Mouse (Mus musculus): ENCODE results near the gene Stxbp4. TPM values are rescaled to one million over a fixed set of nuclear protein-coding genes. Genes with fewer than 3 reads are reported as not detected.

Stxbp4 gene
- polyA plus RNA-seq (2012; rRNA removed), result 2.4 and 3.4 TPM in 2 replicates

GRCm38 (mm10) chr11:90637440-90638311, at the start of gene Stxbp4, which contains the start of gene Cox11:
Gene Stxbp4, minus strand, starts transcription at chr11:90638084.
Gene Cox11, plus strand, starts transcription at chr11:90638173.
- H3K4me1 ChIP-seq (ENCODE audit: control insufficient read depth, insufficient read depth, low read length), result peaks cover 6% of the 10 kb centered on the region
- TF ChIP-seq POLR2A (IDR thresholded peaks at IDR 0.05; ENCODE audit: borderline replicate concordance, extremely low read depth, low read depth, low read length) (no peak; the same call in none of the 2 replicates), CTCF (IDR thresholded peaks at IDR 0.05; ENCODE audit: insufficient read depth, low read length) (peak; percentile 39; the same call in 1 of the 2 replicates)
- peak within 1 kb of the TSS; percentile 69 for H3K4me3 ChIP-seq (replicated peaks; ENCODE audit: extremely low read depth, low read depth, low read length)
- DNase-seq, result peak; percentile 91
- under 1% methylated on average over 48 of the region's 48 CpGs for WGBS

GRCm38 (mm10) chr11:90687040-90687439, 49.2 kb upstream of the Stxbp4 start:
- no peak for DNase-seq
- peak overlapping the region; percentile 77 for H3K4me3 ChIP-seq (replicated peaks; ENCODE audit: extremely low read depth, low read depth, low read length)
- 2% methylated on average over 17 of the region's 17 CpGs for WGBS
- no peaks in the 10 kb centered on the region for H3K4me1 ChIP-seq (ENCODE audit: control insufficient read depth, insufficient read depth, low read length)
- TF ChIP-seq CTCF (IDR thresholded peaks at IDR 0.05; ENCODE audit: insufficient read depth, low read length) (no peak), POLR2A (IDR thresholded peaks at IDR 0.05; ENCODE audit: borderline replicate concordance, extremely low read depth, low read depth, low read length) (no peak)

DNA sequence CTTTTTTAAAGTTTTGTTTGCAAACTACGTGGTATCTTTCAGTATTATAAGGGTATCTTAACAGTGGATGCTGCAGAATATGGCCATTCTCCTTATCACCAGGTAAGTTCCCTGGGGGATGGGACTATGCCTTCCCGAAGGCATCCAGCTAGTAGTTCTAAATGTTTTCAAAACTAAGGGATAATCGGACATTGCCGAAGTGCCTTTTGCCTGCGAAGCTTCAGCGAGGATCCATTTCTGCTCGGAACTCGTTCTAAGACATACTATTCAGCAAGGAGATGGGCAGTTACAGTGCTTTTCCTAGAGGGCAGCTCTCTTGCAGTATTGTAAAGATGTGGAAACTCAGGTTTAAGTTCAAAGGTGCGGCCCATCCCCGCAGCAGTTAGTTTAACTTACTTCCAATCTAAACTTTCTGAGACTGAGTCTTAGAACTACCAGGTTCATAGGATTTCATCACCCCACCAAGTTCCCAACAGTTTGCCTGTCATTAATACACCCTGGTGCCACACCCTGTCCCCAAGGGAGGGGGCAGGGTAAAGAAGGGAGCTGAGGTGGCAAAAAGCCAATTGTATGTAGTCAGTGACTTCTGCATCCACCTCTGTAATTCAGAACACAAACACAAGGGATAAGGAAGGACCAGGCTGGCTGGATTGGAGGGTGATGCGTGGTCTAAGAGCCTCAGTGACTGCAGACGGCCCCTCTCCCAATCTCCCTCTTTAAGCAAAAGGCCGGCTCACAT, 48.6 kb upstream of the Stxbp4 start:
- 73% methylated on average over 13 of the region's 13 CpGs for WGBS
- TF ChIP-seq CTCF (IDR thresholded peaks at IDR 0.05; ENCODE audit: insufficient read depth, low read length) (no peak), POLR2A (IDR thresholded peaks at IDR 0.05; ENCODE audit: borderline replicate concordance, extremely low read depth, low read depth, low read length) (no peak)

GRCm38 (mm10) chr11:90685196-90685595, 47.3 kb upstream of the Stxbp4 start:
- Histone ChIP-seq H3K4me1 (ENCODE audit: control insufficient read depth, insufficient read depth, low read length) (no peaks in the 10 kb centered on the region), H3K4me3 (replicated peaks; ENCODE audit: extremely low read depth, low read depth, low read length) (no peak overlapping the region)
- no peak for TF ChIP-seq POLR2A (IDR thresholded peaks at IDR 0.05; ENCODE audit: borderline replicate concordance, extremely low read depth, low read depth, low read length)
- no peak for TF ChIP-seq CTCF (IDR thresholded peaks at IDR 0.05; ENCODE audit: insufficient read depth, low read length)
- 76% methylated on average over 6 of the region's 6 CpGs for WGBS
- DNase-seq, result no peak

More for the DNA sequence above, 48.6 kb upstream of the Stxbp4 start:
- Histone ChIP-seq H3K4me3 (replicated peaks; ENCODE audit: extremely low read depth, low read depth, low read length) (peak overlapping the region; percentile 77), H3K4me1 (ENCODE audit: control insufficient read depth, insufficient read depth, low read length) (no peaks in the 10 kb centered on the region)
- DNase-seq, result no peak

GRCm38 (mm10) chr11:90684765-90685164, 46.9 kb upstream of the Stxbp4 start:
- Histone ChIP-seq H3K4me1 (ENCODE audit: control insufficient read depth, insufficient read depth, low read length) (no peaks in the 10 kb centered on the region), H3K4me3 (replicated peaks; ENCODE audit: extremely low read depth, low read depth, low read length) (no peak overlapping the region)
- DNase-seq, result no peak
- 49% methylated on average over 6 of the region's 6 CpGs for WGBS
- TF ChIP-seq POLR2A (IDR thresholded peaks at IDR 0.05; ENCODE audit: borderline replicate concordance, extremely low read depth, low read depth, low read length), result no peak
- TF ChIP-seq CTCF (IDR thresholded peaks at IDR 0.05; ENCODE audit: insufficient read depth, low read length), result no peak

DNA sequence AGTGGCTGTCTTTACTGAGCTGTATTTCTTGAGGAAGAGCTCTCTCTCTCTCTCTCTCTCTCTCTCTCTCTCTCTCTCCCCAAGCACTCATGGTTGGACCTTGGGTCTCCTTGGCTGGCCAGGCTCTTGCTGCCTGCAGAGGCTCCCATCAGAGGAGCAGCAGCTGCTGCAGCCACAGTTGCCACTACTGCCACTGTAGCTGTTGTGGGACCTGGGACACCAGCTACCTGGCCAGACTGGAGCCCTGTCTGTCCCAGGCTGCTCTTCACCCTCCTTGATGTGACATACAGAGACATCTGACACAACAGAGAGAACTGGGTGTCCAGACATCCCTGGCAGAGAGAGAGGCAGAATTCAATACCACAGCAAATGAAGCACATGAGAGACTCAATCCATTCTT, 43.3 kb upstream of the Stxbp4 start:
- no peak overlapping the region for H3K4me3 ChIP-seq (replicated peaks; ENCODE audit: extremely low read depth, low read depth, low read length)
- no peak for TF ChIP-seq CTCF (IDR thresholded peaks at IDR 0.05; ENCODE audit: insufficient read depth, low read length)
- TF ChIP-seq POLR2A (IDR thresholded peaks at IDR 0.05; ENCODE audit: borderline replicate concordance, extremely low read depth, low read depth, low read length), result no peak
- no peak for DNase-seq
- no peaks in the 10 kb centered on the region for H3K4me1 ChIP-seq (ENCODE audit: control insufficient read depth, insufficient read depth, low read length)

DNA sequence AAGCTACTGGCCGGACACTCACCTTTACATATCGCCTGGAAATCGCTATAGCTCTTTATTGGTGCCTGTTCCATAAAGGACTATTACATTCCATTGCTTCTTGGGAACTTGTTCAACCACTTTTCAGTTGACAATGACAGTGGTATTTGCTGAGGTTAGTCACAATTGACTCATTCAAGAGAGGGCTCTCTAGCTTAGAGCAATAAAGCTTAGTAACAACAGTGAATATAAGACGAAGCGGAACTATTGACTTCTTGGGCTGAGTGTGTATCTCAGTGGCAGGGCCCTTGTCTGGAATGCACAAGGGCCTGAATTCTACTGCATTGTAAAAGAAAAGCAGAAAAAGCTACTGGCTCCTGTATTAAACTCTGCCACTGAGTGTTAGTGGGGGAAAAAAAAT, 40.7 kb upstream of the Stxbp4 start:
- no peak for DNase-seq
- WGBS, result 75% methylated on average over 5 of the region's 5 CpGs
- no peaks in the 10 kb centered on the region for H3K4me1 ChIP-seq (ENCODE audit: control insufficient read depth, insufficient read depth, low read length)
- TF ChIP-seq POLR2A (IDR thresholded peaks at IDR 0.05; ENCODE audit: borderline replicate concordance, extremely low read depth, low read depth, low read length), result no peak
- TF ChIP-seq CTCF (IDR thresholded peaks at IDR 0.05; ENCODE audit: insufficient read depth, low read length), result no peak
- no peak overlapping the region for H3K4me3 ChIP-seq (replicated peaks; ENCODE audit: extremely low read depth, low read depth, low read length)

- Histone ChIP-seq H3K4me3 (replicated peaks; ENCODE audit: extremely low read depth, low read depth, low read length) (no peak overlapping the region), H3K4me1 (ENCODE audit: control insufficient read depth, insufficient read depth, low read length) (no peaks in the 10 kb centered on the region)
- TF ChIP-seq POLR2A (IDR thresholded peaks at IDR 0.05; ENCODE audit: borderline replicate concordance, extremely low read depth, low read depth, low read length), result no peak
- no peak for DNase-seq
- 74% methylated on average over 8 of the region's 8 CpGs for WGBS
Observed at GRCm38 (mm10) chr11:90677771-90678288, 39.9 kb upstream of the Stxbp4 start.

- WGBS, result 88% methylated on average over 7 of the region's 7 CpGs
- no peak for TF ChIP-seq CTCF (IDR thresholded peaks at IDR 0.05; ENCODE audit: insufficient read depth, low read length)
- TF ChIP-seq POLR2A (IDR thresholded peaks at IDR 0.05; ENCODE audit: borderline replicate concordance, extremely low read depth, low read depth, low read length), result no peak
- no peaks in the 10 kb centered on the region for H3K4me1 ChIP-seq (ENCODE audit: control insufficient read depth, insufficient read depth, low read length)
- DNase-seq, result no peak
- H3K4me3 ChIP-seq (replicated peaks; ENCODE audit: extremely low read depth, low read depth, low read length), result no peak overlapping the region
Observed at GRCm38 (mm10) chr11:90677027-90677426, 39.1 kb upstream of the Stxbp4 start.

All from lung, adult 2 months (tissue).